In genomic region chr8:122230712-122231337, GRCm38 (mm10) we compare ENCODE assay signal across 7 mouse cellular contexts. TPM values are rescaled to one million over a fixed set of nuclear protein-coding genes. Genes with fewer than 3 reads are reported as not detected.
A peak's percentile ranks its signal among the peaks of the same experiment; 100 is the strongest.
DNase-seq lines count a peak whose midpoint lies in the region; ATAC-seq and TF ChIP-seq lines count a peak whose summit lies in the region.

No protein-coding gene starts in this region.

- 7% methylated on average over 32 of the region's 32 CpGs for WGBS in intestine, embryonic 15.5 days
- 4% methylated on average over 32 of the region's 32 CpGs for WGBS in limb, embryonic 10.5 days
- WGBS in midbrain, embryonic 11.5 days, result 5% methylated on average over 32 of the region's 32 CpGs
- WGBS in small intestine, adult 2 months, result 7% methylated on average over 32 of the region's 32 CpGs

- no peaks in the 10 kb centered on the region for H3K36me3 ChIP-seq in intestine, embryonic 15.5 days
- no peaks in the 10 kb centered on the region for H3K36me3 ChIP-seq in limb, embryonic 10.5 days
- no peaks in the 10 kb centered on the region for H3K36me3 ChIP-seq in midbrain, embryonic 11.5 days (ENCODE audit: control insufficient read depth, insufficient read depth, low read length)
- no peaks in the 10 kb centered on the region for H3K36me3 ChIP-seq in small intestine, adult 2 months (ENCODE audit: control insufficient read depth, insufficient read depth, low read length)

- no peak overlapping the region for H3K27ac ChIP-seq in intestine, embryonic 15.5 days
- H3K27ac ChIP-seq in limb, embryonic 10.5 days, result peak overlapping the region; percentile 79
- no peak overlapping the region for H3K27ac ChIP-seq in midbrain, embryonic 11.5 days (ENCODE audit: low read depth, low read length)
- no peak overlapping the region for H3K27ac ChIP-seq in small intestine, adult 2 months (ENCODE audit: insufficient read depth, low read depth, low read length)

- no peak for TF ChIP-seq POLR2A in small intestine, adult 2 months (IDR thresholded peaks at IDR 0.05; ENCODE audit: low read depth, low read length)

- peak overlapping the region; percentile 99 for H3K4me2 ChIP-seq in intestine, embryonic 15.5 days (replicated peaks)
- H3K4me2 ChIP-seq in midbrain, embryonic 11.5 days, result peak overlapping the region; percentile 95

- peak; percentile 78 for DNase-seq in adrenal gland, adult 2 months
- peak; percentile 92 for DNase-seq in embryo, embryonic 10 days (ENCODE audit: low spot score)
- DNase-seq in gastrocnemius, postnatal 25 days, result peak; percentile 65
- DNase-seq in limb, embryonic 10.5 days (ENCODE audit: low spot score), result peak; percentile 89
- peak; percentile 99 for DNase-seq in midbrain, embryonic 11.5 days (ENCODE audit: low spot score, missing footprints)

- ATAC-seq in intestine, embryonic 15.5 days, result peak; percentile 79
- peak; percentile 72 for ATAC-seq in midbrain, embryonic 11.5 days (ENCODE audit: low FRiP score)

- H3K9ac ChIP-seq in intestine, embryonic 15.5 days, result peak overlapping the region; percentile 52; the same call in 1 of the 2 replicates
- no peak overlapping the region for H3K9ac ChIP-seq in midbrain, embryonic 11.5 days (ENCODE audit: low read length)

- peak; percentile 57; the same call in 1 of the 2 replicates for TF ChIP-seq CTCF in small intestine, adult 2 months (IDR thresholded peaks at IDR 0.05; ENCODE audit: extremely low read depth, insufficient read length, insufficient replicate concordance, low read depth, low read length)

- peaks cover 20% of the 10 kb centered on the region for H3K4me1 ChIP-seq in intestine, embryonic 15.5 days (replicated peaks)
- H3K4me1 ChIP-seq in limb, embryonic 10.5 days, result peaks cover 30% of the 10 kb centered on the region
- peaks cover 14% of the 10 kb centered on the region for H3K4me1 ChIP-seq in midbrain, embryonic 11.5 days (ENCODE audit: control insufficient read depth, insufficient read depth, low read length)
- H3K4me1 ChIP-seq in small intestine, adult 2 months (ENCODE audit: control insufficient read depth, insufficient read depth, insufficient read length, low read length), result peaks cover 4% of the 10 kb centered on the region; the same call in 1 of the 2 replicates

- H3K9me3 ChIP-seq in intestine, embryonic 15.5 days, result no peaks in the 10 kb centered on the region
- H3K9me3 ChIP-seq in limb, embryonic 10.5 days (replicated peaks), result no peaks in the 10 kb centered on the region
- H3K9me3 ChIP-seq in midbrain, embryonic 11.5 days (ENCODE audit: control insufficient read depth, low read length), result no peaks in the 10 kb centered on the region

- H3K4me3 ChIP-seq in intestine, embryonic 15.5 days (replicated peaks), result peak overlapping the region; percentile 56
- H3K4me3 ChIP-seq in limb, embryonic 10.5 days, result peak overlapping the region; percentile 65
- H3K4me3 ChIP-seq in midbrain, embryonic 11.5 days (ENCODE audit: low read depth, low read length), result peak overlapping the region; percentile 51
- H3K4me3 ChIP-seq in small intestine, adult 2 months (ENCODE audit: low read depth, low read length), result peak overlapping the region; percentile 59

- H3K27me3 ChIP-seq in intestine, embryonic 15.5 days (replicated peaks), result peaks cover 45% of the 10 kb centered on the region
- H3K27me3 ChIP-seq in limb, embryonic 10.5 days (ENCODE audit: low read depth, poor library complexity, severe bottlenecking), result peaks cover 86% of the 10 kb centered on the region
- peaks cover 29% of the 10 kb centered on the region for H3K27me3 ChIP-seq in midbrain, embryonic 11.5 days (ENCODE audit: control insufficient read depth, insufficient read depth, low read length)
- H3K27me3 ChIP-seq in small intestine, adult 2 months (ENCODE audit: control insufficient read depth, insufficient read depth, low read length), result peaks cover 22% of the 10 kb centered on the region

RNA-seq across cellular contexts. Expression of gene Zfpm1, which starts 51.1 kb away (rescaled TPM):
- total RNA-seq in adrenal gland, adult 2 months (2021), result 10 to 100 TPM; 16.0 to 24.2 TPM
- 37.4 and 60.4 TPM in 2 replicates for polyA plus RNA-seq in adrenal gland, adult 2 months (2012; rRNA removed)
- total RNA-seq in gastrocnemius, postnatal 25 days (2021), result 1 to 10 TPM; 8.5 to 8.8 TPM
- polyA plus RNA-seq in intestine, embryonic 15.5 days (2015; fragmentation: Nextera tagmentation; extraction: Ambion mirVana), result 4.9 and 5.2 TPM in 2 replicates
- 1.3 and 1.5 TPM in 2 replicates for polyA plus RNA-seq in limb, embryonic 10.5 days (2016; fragmentation: Nextera tagmentation; extraction: Ambion mirVana)
- polyA plus RNA-seq in midbrain, embryonic 11.5 days (2014; fragmentation: Nextera tagmentation; extraction: Ambion mirVana), result 1.6 and 1.8 TPM in 2 replicates
- polyA plus RNA-seq in small intestine, adult 2 months (2012; rRNA removed), result 153 and 187 TPM in 2 replicates
